Mouse (Mus musculus) heart, postnatal 0 days (tissue): ENCODE results near the gene Hmox2.

Experiments
- CTCF ChIP-seq: IDR thresholded peaks from 2 replicates; pipeline ENCODE4 v1.5.1; 2016; ENCODE audit warnings: antibody characterized with exemption, control low read depth, low read depth
- EP300 ChIP-seq: IDR thresholded peaks from 2 replicates; pipeline ENCODE4 v1.6.1; 2016; ENCODE audit warnings: antibody characterized with exemption, low read depth

DNA sequence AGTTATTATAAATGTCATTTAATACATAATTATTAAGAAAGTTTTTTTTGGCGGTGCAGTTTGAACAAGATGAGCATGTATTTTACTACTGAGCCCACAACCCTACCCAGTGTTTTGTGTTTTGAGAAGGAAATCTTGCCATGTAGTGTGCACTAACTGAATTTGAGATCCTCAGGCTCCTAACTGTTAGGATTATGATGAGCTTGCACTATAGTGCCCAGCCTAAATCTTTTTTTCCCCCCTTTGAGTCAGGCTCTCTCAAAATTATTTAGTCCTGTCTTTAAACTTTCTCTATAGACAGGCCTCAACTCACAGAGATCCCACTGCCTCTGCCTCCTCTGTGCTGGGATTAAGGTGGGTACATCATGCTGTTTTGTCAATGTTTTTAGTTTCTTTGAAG, 1.4 kb downstream of the Hmox2 start:
- TF ChIP-seq CTCF: no peak
- TF ChIP-seq EP300: no peak
